Mouse (Mus musculus) liver, postnatal 0 days (tissue): ENCODE results near the gene Csnk1d. TPM values are rescaled to one million over a fixed set of nuclear protein-coding genes. Genes with fewer than 3 reads are reported as not detected.

Source experiments
- ATAC-seq: fragments of 200-750 bp; cut with Nextera tagmentation; 2 replicates; pipeline ENCODE4 v1.8.0; 2017; ENCODE audit warnings: mild to moderate bottlenecking, moderate library complexity
- DNase-seq: peaks from one replicate; pipeline ENCODE4 v3.0.0-alpha.2; 2016
- H3K27ac ChIP-seq: fragments of 300-500 bp; sonication (generic); 2 replicates; pipeline ENCODE4 v1.5.1; 2014; ENCODE audit warnings: antibody characterized with exemption, moderate library complexity, mild to moderate bottlenecking, low read depth
- H3K27me3 ChIP-seq: fragments of 300-500 bp; sonication (generic); 2 replicates; pipeline ENCODE4 v1.6.1; 2014; ENCODE audit warnings: low read length, control low read depth, mixed read lengths; ENCODE audit not compliant: insufficient read depth
- H3K36me3 ChIP-seq: fragments of 300-500 bp; sonication (generic); replicated peaks from 2 replicates; pipeline ENCODE4 v1.6.1; 2014; ENCODE audit warnings: mild to moderate bottlenecking, control low read depth, low read length, moderate library complexity, mixed read lengths; ENCODE audit not compliant: insufficient read depth
- H3K4me1 ChIP-seq: fragments of 300-500 bp; sonication (generic); 2 replicates; pipeline ENCODE4 v1.6.1; 2014; ENCODE audit warnings: antibody characterized with exemption, mild to moderate bottlenecking, control low read depth; ENCODE audit not compliant: insufficient read depth
- H3K4me2 ChIP-seq: fragments of 300-500 bp; sonication (generic); 2 replicates; pipeline ENCODE4 v1.6.1; 2014; ENCODE audit warnings: low read depth, mild to moderate bottlenecking, low read length, moderate library complexity, mixed read lengths
- H3K4me3 ChIP-seq: fragments of 300-500 bp; sonication (generic); 2 replicates; pipeline ENCODE4 v1.5.1; 2014; ENCODE audit warnings: low read depth, low read length
- H3K9ac ChIP-seq: fragments of 300-500 bp; sonication (generic); replicated peaks from 2 replicates; pipeline ENCODE4 v1.6.1; 2014; ENCODE audit warnings: mild to moderate bottlenecking, moderate library complexity
- H3K9me3 ChIP-seq: fragments of 300-500 bp; sonication (generic); 2 replicates; pipeline ENCODE4 v1.6.1; 2016; ENCODE audit warnings: mild to moderate bottlenecking, control low read depth, low read length, mixed read lengths
- CTCF ChIP-seq: sonication (generic); IDR thresholded peaks from 2 replicates; pipeline ENCODE4 v1.5.1; 2016; ENCODE audit warnings: antibody characterized with exemption, low read depth
- EP300 ChIP-seq: IDR thresholded peaks from 2 replicates; pipeline ENCODE4 v1.6.1; 2016; ENCODE audit warnings: antibody characterized with exemption, low read depth, mild to moderate bottlenecking
- WGBS: fragments of 180-500 bp; shearing (Covaris S2); extraction: QIAGEN DNeasy Blood & Tissue Kit; methylation state at CpG from one replicate; pipeline ENCODE4 v1.1.7; 2014; ENCODE audit not compliant: insufficient replicate concordance; 5-methylcytosine and 5-hydroxymethylcytosine counted together
- polyA plus RNA-seq: library from polyadenylated mRNA; unstranded; fragments of >200 nt; fragmentation: Nextera tagmentation; extraction: Ambion mirVana; gene quantifications from 2 replicates; pipeline ENCODE4 v1.2.1, GENCODE M21; 2015

Csnk1d gene
- polyA plus RNA-seq, 1 experiment from 2014 or later = 30.0 TPM

DNA sequence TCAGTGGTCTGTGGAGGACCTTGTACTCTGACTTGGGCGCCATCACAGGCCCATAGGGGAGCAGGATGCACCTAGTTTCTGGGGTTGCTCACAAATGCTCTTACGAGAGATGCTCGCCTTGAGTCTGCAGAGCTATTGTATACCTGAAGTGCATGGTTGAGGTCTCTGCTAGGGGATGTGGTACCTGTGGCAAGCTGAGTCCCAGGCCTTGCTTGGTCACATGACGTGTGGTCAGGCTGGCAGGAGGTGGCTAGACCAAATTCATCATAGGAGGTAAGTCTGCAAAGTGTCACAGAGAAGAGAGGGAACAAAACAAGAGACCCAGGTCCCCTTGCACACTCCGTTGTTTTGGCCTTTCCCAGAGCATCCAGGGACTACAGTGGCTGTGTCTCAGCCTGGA lies 28.4 kb upstream of the Csnk1d start:
- H3K4me1 ChIP-seq = no peaks in the 10 kb centered on the region
- no peak overlapping the region for H3K27ac ChIP-seq
- no peaks in the 10 kb centered on the region for H3K9me3 ChIP-seq
- DNase-seq = no peak
- H3K36me3 ChIP-seq = no peaks in the 10 kb centered on the region
- 71% methylated on average over 5 of the region's 5 CpGs for WGBS
- ATAC-seq = no peak
- no peak for TF ChIP-seq CTCF
- H3K4me2 ChIP-seq = no peak overlapping the region
- H3K27me3 ChIP-seq = no peaks in the 10 kb centered on the region
- H3K9ac ChIP-seq = no peak overlapping the region
- H3K4me3 ChIP-seq = no peak overlapping the region

DNA sequence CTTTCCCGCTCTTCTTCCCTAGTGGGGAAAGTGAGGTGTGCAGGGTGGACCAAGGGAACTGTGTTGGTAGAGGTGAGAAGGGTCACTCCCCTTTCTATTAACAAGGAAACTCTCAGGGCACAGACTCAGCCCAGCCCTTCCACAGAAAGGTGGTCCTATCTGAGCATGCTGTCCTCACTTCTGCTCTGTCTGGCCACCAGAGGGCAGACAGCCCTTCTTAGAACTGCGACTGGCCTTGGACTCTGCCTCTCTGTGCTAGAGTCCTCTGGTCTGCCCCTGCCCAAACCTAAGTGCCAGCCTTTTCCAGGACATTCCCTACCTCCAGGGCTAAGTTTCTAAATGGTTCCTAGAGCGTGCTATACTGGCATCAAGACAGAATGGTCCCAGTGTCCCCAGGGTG lies 26.6 kb upstream of the Csnk1d start:
- no peak overlapping the region for H3K4me3 ChIP-seq
- TF ChIP-seq CTCF (peak; percentile 89), EP300 (no peak)
- no peaks in the 10 kb centered on the region for H3K27me3 ChIP-seq
- no peak overlapping the region for H3K9ac ChIP-seq
- H3K4me1 ChIP-seq = no peaks in the 10 kb centered on the region
- H3K27ac ChIP-seq = no peak overlapping the region
- ATAC-seq = peak; percentile 54
- peak; percentile 56 for DNase-seq
- WGBS = 37% methylated on average over 3 of the region's 3 CpGs
- H3K36me3 ChIP-seq = no peaks in the 10 kb centered on the region
- no peak overlapping the region for H3K4me2 ChIP-seq
- no peaks in the 10 kb centered on the region for H3K9me3 ChIP-seq

DNA sequence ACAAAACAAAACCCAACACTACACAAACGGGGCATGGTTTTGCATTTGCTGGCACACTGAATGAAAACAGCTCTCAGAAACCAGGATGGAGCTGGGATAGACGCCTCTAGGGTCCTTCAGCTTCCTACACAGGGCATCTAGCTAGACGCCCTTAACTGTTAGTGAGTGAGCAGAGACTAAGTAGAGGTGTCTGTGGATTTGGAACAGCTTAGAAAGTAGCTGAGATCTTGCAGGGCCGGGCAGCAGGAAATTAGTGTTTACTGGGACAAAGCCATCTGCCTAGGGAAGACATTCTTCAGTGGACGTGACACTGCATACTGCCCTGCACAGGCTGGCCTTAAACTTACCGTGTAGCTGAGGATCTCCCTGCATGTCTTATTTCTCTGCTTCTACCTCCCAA lies 24.3 kb upstream of the Csnk1d start:
- Histone ChIP-seq H3K36me3 (no peaks in the 10 kb centered on the region), H3K27ac (no peak overlapping the region), H3K4me1 (no peaks in the 10 kb centered on the region), H3K9me3 (no peaks in the 10 kb centered on the region), H3K27me3 (no peaks in the 10 kb centered on the region), H3K4me2 (no peak overlapping the region), H3K9ac (no peak overlapping the region), H3K4me3 (no peak overlapping the region)
- no peak for ATAC-seq
- no peak for TF ChIP-seq CTCF
- no peak for DNase-seq
- 52% methylated on average over 6 of the region's 6 CpGs for WGBS

DNA sequence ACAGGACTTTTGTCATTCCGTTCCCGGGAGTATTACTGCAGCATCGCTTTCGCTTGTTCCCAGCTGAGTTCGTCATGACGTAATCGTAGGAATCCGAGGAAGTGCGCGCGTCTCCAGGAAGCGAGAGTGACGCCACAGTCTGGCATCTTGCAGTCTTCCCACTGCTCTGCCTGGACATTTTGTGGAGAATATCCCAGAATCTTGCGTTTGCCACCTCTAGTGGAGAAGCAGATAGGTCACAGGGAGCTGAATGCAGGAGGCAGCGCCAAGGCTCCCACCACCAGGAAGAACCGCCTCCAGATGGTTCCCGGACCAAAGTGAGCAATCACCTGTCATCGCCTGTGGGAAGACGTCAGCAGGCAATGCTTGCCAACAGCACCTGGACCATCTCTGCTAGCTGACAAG lies 23.8 kb upstream of the Csnk1d start:
- TF ChIP-seq CTCF = no peak
- no peak for TF ChIP-seq EP300
- Histone ChIP-seq H3K9me3 (no peaks in the 10 kb centered on the region), H3K4me2 (no peak overlapping the region), H3K9ac (no peak overlapping the region), H3K27ac (no peak overlapping the region), H3K4me3 (no peak overlapping the region), H3K36me3 (no peaks in the 10 kb centered on the region), H3K27me3 (no peaks in the 10 kb centered on the region), H3K4me1 (no peaks in the 10 kb centered on the region)
- DNase-seq (no peak), ATAC-seq (no peak)
- WGBS = 49% methylated on average over 19 of the region's 19 CpGs

DNA sequence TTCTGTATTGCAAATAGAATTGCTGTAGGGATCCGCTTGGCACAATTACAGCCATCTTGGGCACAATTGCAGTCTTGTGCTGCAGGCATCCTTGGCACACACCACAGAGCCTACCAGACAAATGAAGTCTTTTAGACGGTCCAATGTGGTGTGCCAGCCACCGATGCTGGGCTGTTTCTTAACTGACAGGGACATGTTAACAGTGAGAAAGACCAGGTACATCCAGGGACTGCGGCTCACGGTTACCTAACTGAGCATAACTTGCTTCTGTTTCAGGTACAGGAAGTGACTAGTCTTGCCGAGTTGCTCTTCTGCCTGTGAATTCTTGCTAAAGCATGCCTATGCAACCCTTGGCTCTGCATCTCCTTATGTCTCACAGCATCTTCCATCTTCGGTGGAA lies 22.5 kb upstream of the Csnk1d start:
- H3K36me3 ChIP-seq = no peaks in the 10 kb centered on the region
- H3K4me2 ChIP-seq = no peak overlapping the region
- ATAC-seq = no peak
- no peak overlapping the region for H3K9ac ChIP-seq
- H3K27me3 ChIP-seq = no peaks in the 10 kb centered on the region
- no peak for DNase-seq
- H3K4me3 ChIP-seq = no peak overlapping the region
- no peaks in the 10 kb centered on the region for H3K9me3 ChIP-seq
- no peak overlapping the region for H3K27ac ChIP-seq
- WGBS = 76% methylated on average over 7 of the region's 7 CpGs
- H3K4me1 ChIP-seq = no peaks in the 10 kb centered on the region
- no peak for TF ChIP-seq EP300
- TF ChIP-seq CTCF = no peak

DNA sequence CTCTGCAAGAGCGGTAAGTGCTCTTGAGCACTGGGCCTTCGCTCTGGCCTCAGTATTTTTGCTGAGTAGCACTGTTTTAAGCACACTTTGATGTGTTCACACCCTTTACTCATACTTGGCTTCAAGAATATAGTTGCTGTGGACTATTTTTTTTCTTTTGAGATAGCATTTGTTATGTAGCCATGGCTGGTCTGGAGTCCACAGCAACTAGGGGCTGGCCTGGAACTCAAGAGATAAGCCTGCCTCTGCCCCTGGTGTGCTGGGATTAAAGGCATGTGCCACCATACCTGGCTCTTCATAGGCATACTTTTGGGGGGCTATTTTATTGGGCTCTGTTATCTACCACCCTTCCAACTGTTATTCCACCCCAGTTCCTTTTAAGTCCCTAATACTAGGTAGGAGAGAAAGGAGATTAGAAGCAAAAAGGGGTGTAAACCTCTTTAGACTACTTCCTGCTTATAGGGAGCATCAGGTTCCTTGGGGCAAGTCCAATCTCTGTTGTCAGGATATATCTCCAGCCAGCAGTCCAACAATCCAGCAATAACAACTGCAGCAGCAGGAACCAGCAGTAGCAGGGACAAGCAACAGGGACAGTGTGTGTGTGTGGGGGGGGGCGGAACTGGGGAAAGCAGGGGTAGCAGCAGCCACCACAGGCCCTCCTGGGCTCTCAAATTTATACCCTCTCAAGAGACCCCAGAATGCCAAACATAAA lies 19.1 kb upstream of the Csnk1d start:
- Histone ChIP-seq H3K4me2 (no peak overlapping the region), H3K9ac (no peak overlapping the region), H3K27me3 (no peaks in the 10 kb centered on the region), H3K27ac (no peak overlapping the region), H3K4me1 (no peaks in the 10 kb centered on the region), H3K36me3 (no peaks in the 10 kb centered on the region), H3K4me3 (no peak overlapping the region), H3K9me3 (no peaks in the 10 kb centered on the region)
- WGBS = 93% methylated on average over 3 of the region's 3 CpGs
- TF ChIP-seq CTCF = no peak
- TF ChIP-seq EP300 = no peak
- peak; percentile 19; the same call in 1 of the 2 replicates for ATAC-seq
- no peak for DNase-seq

DNA sequence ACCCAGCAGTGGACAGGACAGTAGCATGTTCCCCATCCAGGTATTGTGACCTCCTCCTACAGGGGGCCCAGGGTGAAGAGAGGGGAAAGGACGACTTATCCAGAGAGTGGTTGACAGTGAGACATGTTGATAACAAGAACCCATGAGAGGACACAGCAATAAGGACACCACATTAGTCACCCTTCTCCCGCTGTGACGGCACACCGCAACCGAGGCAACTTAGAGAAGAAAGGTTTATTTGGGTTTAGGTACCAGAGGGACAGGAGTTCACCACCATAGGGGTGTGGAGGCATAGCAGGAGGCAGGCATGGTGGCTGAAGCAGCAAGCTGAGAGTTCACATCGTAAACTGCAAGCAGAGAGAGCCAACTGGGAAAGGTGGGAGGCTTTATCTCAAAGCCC lies 15.1 kb upstream of the Csnk1d start:
- 50% methylated on average over 6 of the region's 6 CpGs for WGBS
- no peak overlapping the region for H3K9ac ChIP-seq
- H3K4me3 ChIP-seq = no peak overlapping the region
- H3K9me3 ChIP-seq = no peaks in the 10 kb centered on the region
- no peak overlapping the region for H3K4me2 ChIP-seq
- H3K36me3 ChIP-seq = no peaks in the 10 kb centered on the region
- no peak for TF ChIP-seq EP300
- TF ChIP-seq CTCF = no peak
- ATAC-seq (no peak), DNase-seq (no peak)
- no peaks in the 10 kb centered on the region for H3K27me3 ChIP-seq
- H3K27ac ChIP-seq = no peak overlapping the region
- peaks cover 4% of the 10 kb centered on the region for H3K4me1 ChIP-seq
